Mouse (Mus musculus) megakaryocyte, adult 5-6 weeks (primary cell): ENCODE measurements around the gene Cysrt1. TPM values are rescaled to one million over a fixed set of nuclear protein-coding genes. Genes with fewer than 3 reads are reported as not detected.

ENCODE experiments used
- ATAC-seq: 2 replicates; pipeline ENCODE4 v1.8.0; 2016; ENCODE audit warnings: mild to moderate bottlenecking, inconsistent platforms; ENCODE audit not compliant: poor library complexity, severe bottlenecking
- total RNA-seq, 2 experiments: library from RNA; stranded (forward) in 1 of 2; stranded (reverse) in 1 of 2; fragments of 153-499, 151-499 nt in 1 of 2; fragments of 221-1000, 200-1000 nt in 1 of 2; gene quantifications; 2 replicates each; pipeline versions ENCODE4 v1.2.3 to v1.2.4; 2015 to 2017

Cysrt1 gene
- total RNA-seq, 2 experiments from 2014 or later: not detected

GRCm38 (mm10) chr2:25214444-25214843 lies 27.8 kb downstream of the Cysrt1 start, which contains the start of gene Stpg3:
Stpg3 (minus strand) TSS chr2:25214637.
- no peak for ATAC-seq

GRCm38 (mm10) chr2:25213266-25213865 lies 28.9 kb downstream of the Cysrt1 start:
- ATAC-seq: no peak

GRCm38 (mm10) chr2:25211121-25211670 lies 31.1 kb downstream of the Cysrt1 start, which contains the start of gene Nelfb:
Nelfb (minus strand) TSS chr2:25211489.
- peak; percentile 99 for ATAC-seq

- peak; percentile 19 for ATAC-seq
These were observed 31.6 kb downstream of the Cysrt1 start for GRCm38 (mm10) chr2:25210686-25211085.

GRCm38 (mm10) chr2:25207593-25207992 lies 34.7 kb downstream of the Cysrt1 start:
- no peak for ATAC-seq

- no peak for ATAC-seq
These were observed 38.5 kb downstream of the Cysrt1 start for GRCm38 (mm10) chr2:25203631-25204214.

- no peak for ATAC-seq
These were observed 41.6 kb downstream of the Cysrt1 start for GRCm38 (mm10) chr2:25200631-25201030.

- ATAC-seq: no peak
These were observed 44.3 kb downstream of the Cysrt1 start for GRCm38 (mm10) chr2:25197946-25198345.

- no peak for ATAC-seq
These were observed 45.1 kb downstream of the Cysrt1 start for GRCm38 (mm10) chr2:25197191-25197590.

- ATAC-seq: peak; percentile 63
These were observed 45.9 kb downstream of the Cysrt1 start, which contains the start of gene Tor4a for GRCm38 (mm10) chr2:25196172-25196954. Tor4a (minus strand) TSS chr2:25196886.

- ATAC-seq: peak; percentile 41
These were observed 46.8 kb downstream of the Cysrt1 start for GRCm38 (mm10) chr2:25195211-25196156.

- ATAC-seq: peak; percentile 51
These were observed 47.6 kb downstream of the Cysrt1 start for GRCm38 (mm10) chr2:25194486-25195171.

GRCm38 (mm10) chr2:25194006-25194405 lies 48.2 kb downstream of the Cysrt1 start:
- ATAC-seq: no peak

GRCm38 (mm10) chr2:25193330-25193770 lies 48.9 kb downstream of the Cysrt1 start:
- ATAC-seq: peak; percentile 44

Other genes starting within 250 kb of the Cysrt1 start
Only the 30 nearest of the 31 such genes appear.
- gene Nsmf, start 188.1 kb downstream of the Cysrt1 start, total RNA-seq (2015): 6.0 and 6.9 TPM in 2 replicates
- 6.4 and 10.8 TPM in 2 replicates for gene Nsmf, start 188.1 kb downstream of the Cysrt1 start, total RNA-seq (2017)
- not detected in 2 replicates for gene Entpd8, start 162.1 kb downstream of the Cysrt1 start, total RNA-seq (2015)
- not detected in 2 replicates for gene Entpd8, start 162.1 kb downstream of the Cysrt1 start, total RNA-seq (2017)
- gene Noxa1, start 147.3 kb downstream of the Cysrt1 start, total RNA-seq (2015): not detected in 2 replicates
- gene Noxa1, start 147.3 kb downstream of the Cysrt1 start, total RNA-seq (2017): not detected in 2 replicates
- gene Nrarp, start 61.7 kb downstream of the Cysrt1 start, total RNA-seq (2015): 1.1 TPM in 1 of 2 replicates, not detected in the other
- gene Nrarp, start 61.7 kb downstream of the Cysrt1 start, total RNA-seq (2017): 0.22 and 0.28 TPM in 2 replicates
- gene Tor4a, start 45.6 kb downstream of the Cysrt1 start, total RNA-seq (2015): 17.4 and 19.7 TPM in 2 replicates
- gene Tor4a, start 45.6 kb downstream of the Cysrt1 start, total RNA-seq (2017): 25.1 and 29.6 TPM in 2 replicates
- 21.4 and 23.8 TPM in 2 replicates for gene Nelfb, start 31.0 kb downstream of the Cysrt1 start, total RNA-seq (2015)
- 30.1 and 36.5 TPM in 2 replicates for gene Nelfb, start 31.0 kb downstream of the Cysrt1 start, total RNA-seq (2017)
- gene Stpg3, start 27.8 kb downstream of the Cysrt1 start, total RNA-seq (2015): not detected in 2 replicates
- gene Stpg3, start 27.8 kb downstream of the Cysrt1 start, total RNA-seq (2017): not detected in 2 replicates
- gene Fam166a, start 23.7 kb downstream of the Cysrt1 start, total RNA-seq (2015): 0.20 and 0.57 TPM in 2 replicates
- not detected in 2 replicates for gene Fam166a, start 23.7 kb downstream of the Cysrt1 start, total RNA-seq (2017)
- gene Tubb4b, start 17.8 kb downstream of the Cysrt1 start, total RNA-seq (2015): 269 and 285 TPM in 2 replicates
- 371 and 385 TPM in 2 replicates for gene Tubb4b, start 17.8 kb downstream of the Cysrt1 start, total RNA-seq (2017)
- not detected in 2 replicates for gene Slc34a3, start 8.1 kb downstream of the Cysrt1 start, total RNA-seq (2015)
- not detected in 2 replicates for gene Slc34a3, start 8.1 kb downstream of the Cysrt1 start, total RNA-seq (2017)
- gene Rnf224, start 5.7 kb downstream of the Cysrt1 start, total RNA-seq (2015): not detected in 2 replicates
- not detected in 2 replicates for gene Rnf224, start 5.7 kb downstream of the Cysrt1 start, total RNA-seq (2017)
- 0.14 TPM in 1 of 2 replicates, not detected in the other for gene Rnf208, start 197 bp downstream of the Cysrt1 start, total RNA-seq (2015)
- not detected in 2 replicates for gene Rnf208, start 197 bp downstream of the Cysrt1 start, total RNA-seq (2017)
- gene AL732309.1, start 4.4 kb upstream of the Cysrt1 start, total RNA-seq (2015): 4.7 TPM in 2 replicates
- gene AL732309.1, start 4.4 kb upstream of the Cysrt1 start, total RNA-seq (2017): 1.7 TPM in 1 of 2 replicates, not detected in the other
- 8.4 and 13.1 TPM in 2 replicates for gene Tmem203, start 13.0 kb upstream of the Cysrt1 start, total RNA-seq (2015)
- 7.4 and 10.9 TPM in 2 replicates for gene Tmem203, start 13.0 kb upstream of the Cysrt1 start, total RNA-seq (2017)
- 7.5 and 10.5 TPM in 2 replicates for gene Tprn, start 20.2 kb upstream of the Cysrt1 start, total RNA-seq (2015)
- gene Tprn, start 20.2 kb upstream of the Cysrt1 start, total RNA-seq (2017): 5.2 and 6.0 TPM in 2 replicates
- 159 TPM in 2 replicates for gene Ssna1, start 30.0 kb upstream of the Cysrt1 start, total RNA-seq (2015)
- 61.1 and 86.0 TPM in 2 replicates for gene Ssna1, start 30.0 kb upstream of the Cysrt1 start, total RNA-seq (2017)
- 28.9 and 40.5 TPM in 2 replicates for gene Anapc2, start 30.0 kb upstream of the Cysrt1 start, total RNA-seq (2015)
- gene Anapc2, start 30.0 kb upstream of the Cysrt1 start, total RNA-seq (2017): 25.1 and 32.1 TPM in 2 replicates
- not detected in 2 replicates for gene Tmem210, start 45.7 kb upstream of the Cysrt1 start, total RNA-seq (2015)
- not detected in 2 replicates for gene Tmem210, start 45.7 kb upstream of the Cysrt1 start, total RNA-seq (2017)
- gene Lrrc26, start 47.5 kb upstream of the Cysrt1 start, total RNA-seq (2015): not detected in 2 replicates
- not detected in 2 replicates for gene Lrrc26, start 47.5 kb upstream of the Cysrt1 start, total RNA-seq (2017)
- gene Grin1, start 76.7 kb upstream of the Cysrt1 start, total RNA-seq (2015): not detected in 2 replicates
- gene Grin1, start 76.7 kb upstream of the Cysrt1 start, total RNA-seq (2017): not detected in 2 replicates
- gene Man1b1, start 89.9 kb upstream of the Cysrt1 start, total RNA-seq (2015): 14.8 TPM in 2 replicates
- gene Man1b1, start 89.9 kb upstream of the Cysrt1 start, total RNA-seq (2017): 36.8 and 40.8 TPM in 2 replicates
- gene Dpp7, start 113.9 kb upstream of the Cysrt1 start, total RNA-seq (2015): 25.1 and 30.5 TPM in 2 replicates
- 27.8 and 50.7 TPM in 2 replicates for gene Dpp7, start 113.9 kb upstream of the Cysrt1 start, total RNA-seq (2017)
- gene Uap1l1, start 123.2 kb upstream of the Cysrt1 start, total RNA-seq (2015): 34.4 and 36.0 TPM in 2 replicates
- gene Uap1l1, start 123.2 kb upstream of the Cysrt1 start, total RNA-seq (2017): 11.0 and 12.6 TPM in 2 replicates
- gene Sapcd2, start 129.9 kb upstream of the Cysrt1 start, total RNA-seq (2015): 4.9 and 5.5 TPM in 2 replicates
- 3.6 and 4.6 TPM in 2 replicates for gene Sapcd2, start 129.9 kb upstream of the Cysrt1 start, total RNA-seq (2017)
- gene Entpd2, start 153.4 kb upstream of the Cysrt1 start, total RNA-seq (2015): not detected in 2 replicates
- not detected in 2 replicates for gene Entpd2, start 153.4 kb upstream of the Cysrt1 start, total RNA-seq (2017)
- not detected in 2 replicates for gene Npdc1, start 156.9 kb upstream of the Cysrt1 start, total RNA-seq (2015)
- not detected in 2 replicates for gene Npdc1, start 156.9 kb upstream of the Cysrt1 start, total RNA-seq (2017)
- 10.1 and 11.6 TPM in 2 replicates for gene Fut7, start 180.8 kb upstream of the Cysrt1 start, total RNA-seq (2015)
- gene Fut7, start 180.8 kb upstream of the Cysrt1 start, total RNA-seq (2017): 20.4 and 21.5 TPM in 2 replicates
- gene Abca2, start 186.3 kb upstream of the Cysrt1 start, total RNA-seq (2015): 25.5 and 33.3 TPM in 2 replicates
- gene Abca2, start 186.3 kb upstream of the Cysrt1 start, total RNA-seq (2017): 12.0 and 13.0 TPM in 2 replicates
- not detected in 2 replicates for gene Clic3, start 214.4 kb upstream of the Cysrt1 start, total RNA-seq (2015)
- not detected in 2 replicates for gene Clic3, start 214.4 kb upstream of the Cysrt1 start, total RNA-seq (2017)
- 36.3 and 36.5 TPM in 2 replicates for gene Paxx, start 218.6 kb upstream of the Cysrt1 start, total RNA-seq (2015)
- 25.7 and 29.6 TPM in 2 replicates for gene Paxx, start 218.6 kb upstream of the Cysrt1 start, total RNA-seq (2017)